Mouse (Mus musculus): ENCODE measurements at regions not wholly inside any gene's neighbourhood (a gene's known extent, or its start where the extent isn't known, plus 50 kb on each side); places are given as distances from the start of the nearest gene placed in this dataset.

DNA sequence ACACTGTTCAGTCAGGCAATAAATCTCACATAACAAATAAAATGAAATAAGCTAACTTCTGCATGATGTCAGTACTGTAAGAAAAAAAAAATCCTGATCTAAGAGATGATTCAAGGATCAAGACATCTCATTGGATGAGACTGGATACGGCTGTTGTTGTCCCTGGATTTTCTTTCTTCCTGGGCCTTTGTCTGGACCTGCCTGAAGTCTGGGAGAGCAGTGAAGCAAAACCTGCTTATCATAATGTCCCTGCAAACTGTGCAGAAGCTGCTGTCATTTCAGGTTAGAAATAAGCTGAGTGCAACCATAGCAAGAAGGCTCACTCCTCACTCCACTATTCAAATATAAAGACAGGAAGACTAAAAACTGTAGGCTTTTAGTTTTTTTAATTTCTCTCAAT, 178.0 kb upstream of the Steap4 start:
- TF ChIP-seq CTCF (conservative IDR thresholded peaks at IDR 0.05; ENCODE audit: low read length) (no peak), NANOG (IDR thresholded peaks at IDR 0.05; ENCODE audit: borderline replicate concordance, low read length) (no peak)

Measured in E14TG2a.4 (cell line).